Mouse (Mus musculus) C2C12 (cell line): Measurements from ENCODE around the gene 2900011O08Rik. TPM values are rescaled to one million over a fixed set of nuclear protein-coding genes. Genes with fewer than 3 reads are reported as not detected.

ENCODE experiments used
- H3K27me3 ChIP-seq: one replicate; pipeline ENCODE4 v1.6.1; 2011; ENCODE audit not compliant: control insufficient read depth, insufficient read depth, insufficient read length
- H3K36me3 ChIP-seq: one replicate; pipeline ENCODE4 v1.6.1; 2011; ENCODE audit not compliant: control insufficient read depth, insufficient read depth
- H3K4me3 ChIP-seq: one replicate; pipeline ENCODE4 v1.5.1; 2011; ENCODE audit warnings: mild to moderate bottlenecking, control low read depth; ENCODE audit not compliant: poor library complexity, insufficient read depth, severe bottlenecking
- H3K79me2 ChIP-seq: one replicate; pipeline ENCODE4 v1.6.1; 2011; ENCODE audit not compliant: control insufficient read depth, insufficient read depth
- H3K79me3 ChIP-seq: one replicate; pipeline ENCODE4 v1.6.1; 2011; ENCODE audit warnings: low read depth, control low read depth
- H3ac ChIP-seq: one replicate; pipeline ENCODE3; 2011; ENCODE audit warnings: low read depth; ENCODE audit not compliant: control insufficient read depth, insufficient read length
- CEBPB ChIP-seq: IDR thresholded peaks from one replicate; pipeline ENCODE4 v1.6.1; 2011; ENCODE audit warnings: low read depth, mild to moderate bottlenecking, control low read depth, moderate library complexity
- CTCF ChIP-seq: IDR thresholded peaks from one replicate; pipeline ENCODE4 v1.5.1; 2011; ENCODE audit not compliant: control insufficient read depth, insufficient read depth, insufficient read length
- FOSL1 ChIP-seq: IDR thresholded peaks from one replicate; pipeline ENCODE4 v1.8.0; 2011; ENCODE audit warnings: mild to moderate bottlenecking, low read length; ENCODE audit not compliant: poor library complexity, insufficient read depth, severe bottlenecking
- MAX ChIP-seq: IDR thresholded peaks from one replicate; pipeline ENCODE4 v1.6.1; 2011; ENCODE audit warnings: mild to moderate bottlenecking, control low read depth
- MYOD1 ChIP-seq: IDR thresholded peaks from one replicate; pipeline ENCODE4 v1.6.1; 2011; ENCODE audit warnings: low read depth; ENCODE audit not compliant: control insufficient read depth, insufficient read length
- MYOG ChIP-seq: IDR thresholded peaks from one replicate; pipeline ENCODE4 v1.6.1; 2011; ENCODE audit not compliant: control insufficient read depth, insufficient read length; ENCODE audit errors: extremely low read depth
- USF1 ChIP-seq: IDR thresholded peaks from one replicate; pipeline ENCODE4 v1.6.1; 2011; ENCODE audit warnings: low read depth, mild to moderate bottlenecking, control low read depth, moderate library complexity
- polyA plus RNA-seq: library from polyadenylated mRNA; unstranded; fragments of >200 nt; fragmentation: generic; extraction: Trizol; gene quantifications from one replicate; pipeline ENCODE4 v1.2.1, GENCODE M21; 2012; ENCODE audit warnings: missing spikeins

The 2900011O08Rik gene
- polyA plus RNA-seq, 1 experiment, result 0.02 TPM

- Histone ChIP-seq H3K79me2 (no peaks in the 10 kb centered on the region), H3K27me3 (no peaks in the 10 kb centered on the region), H3K36me3 (no peaks in the 10 kb centered on the region), H3K79me3 (no peaks in the 10 kb centered on the region), H3ac (no peak overlapping the region), H3K4me3 (no peak overlapping the region)
- TF ChIP-seq CEBPB (no peak), MYOD1 (peak; percentile 94), FOSL1 (no peak)
These were observed 17.8 kb downstream of the 2900011O08Rik start for GRCm38 (mm10) chr16:14004170-14004569.

DNA sequence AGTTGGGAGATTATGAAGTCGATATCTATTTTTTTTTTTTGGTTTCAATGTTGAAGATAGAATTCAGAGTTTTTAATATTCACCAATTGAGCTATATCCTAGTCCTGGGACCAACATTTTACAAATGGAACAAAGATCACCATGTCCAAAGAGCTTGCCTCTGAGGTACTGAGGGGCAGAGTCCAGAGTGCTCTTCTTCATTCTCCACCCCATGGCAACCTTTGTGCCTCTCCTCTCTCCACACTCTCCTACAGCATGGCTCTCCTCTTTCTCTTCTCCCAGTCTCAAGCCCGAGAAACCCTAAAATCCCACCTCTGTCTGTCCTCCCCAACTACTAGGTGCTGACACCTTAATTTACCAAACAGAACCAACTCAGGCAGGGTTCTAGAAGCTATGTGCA, 18.3 kb downstream of the 2900011O08Rik start:
- no peak overlapping the region for H3K4me3 ChIP-seq
- no peaks in the 10 kb centered on the region for H3K79me2 ChIP-seq
- no peaks in the 10 kb centered on the region for H3K79me3 ChIP-seq
- H3ac ChIP-seq, result no peak overlapping the region
- H3K36me3 ChIP-seq, result no peaks in the 10 kb centered on the region
- H3K27me3 ChIP-seq, result no peaks in the 10 kb centered on the region
- no peak for TF ChIP-seq CEBPB
- TF ChIP-seq CTCF, result no peak
- no peak for TF ChIP-seq MAX
- TF ChIP-seq MYOG, result no peak
- no peak for TF ChIP-seq MYOD1
- TF ChIP-seq FOSL1, result no peak
- no peak for TF ChIP-seq USF1

DNA sequence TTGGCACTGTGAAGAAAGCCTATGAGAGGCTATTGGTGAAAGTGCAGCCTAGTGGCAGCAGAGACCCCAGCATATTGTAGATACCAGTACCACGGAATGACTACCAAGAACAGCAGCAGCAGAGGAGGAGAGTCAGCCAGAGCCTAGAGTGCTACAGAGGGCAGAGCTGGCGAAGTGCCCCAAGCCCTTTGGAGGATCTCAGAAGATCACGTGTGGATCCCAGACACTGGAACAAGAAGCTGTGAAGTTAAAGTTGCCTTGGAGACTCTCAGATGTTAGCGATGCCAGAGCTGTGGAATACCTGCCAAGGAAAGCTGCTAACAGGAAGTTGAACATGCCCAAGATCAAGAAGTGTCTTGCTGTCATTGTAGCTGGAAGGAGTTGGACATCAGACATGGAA, 18.9 kb downstream of the 2900011O08Rik start:
- Histone ChIP-seq H3K27me3 (no peaks in the 10 kb centered on the region), H3K4me3 (no peak overlapping the region), H3K79me2 (no peaks in the 10 kb centered on the region), H3ac (no peak overlapping the region), H3K79me3 (no peaks in the 10 kb centered on the region), H3K36me3 (no peaks in the 10 kb centered on the region)
- TF ChIP-seq FOSL1 (no peak), MAX (no peak), MYOD1 (no peak), MYOG (no peak), CEBPB (no peak), CTCF (no peak), USF1 (no peak)

- Histone ChIP-seq H3K79me2 (no peaks in the 10 kb centered on the region), H3K27me3 (no peaks in the 10 kb centered on the region), H3ac (no peak overlapping the region), H3K79me3 (no peaks in the 10 kb centered on the region), H3K4me3 (no peak overlapping the region), H3K36me3 (no peaks in the 10 kb centered on the region)
- no peak for TF ChIP-seq MYOD1
- TF ChIP-seq USF1, result no peak
- TF ChIP-seq MYOG, result no peak
- TF ChIP-seq MAX, result no peak
- TF ChIP-seq CTCF, result no peak
- TF ChIP-seq CEBPB, result no peak
- no peak for TF ChIP-seq FOSL1
These were observed 21.7 kb downstream of the 2900011O08Rik start for GRCm38 (mm10) chr16:14008081-14008480.

GRCm38 (mm10) chr16:14008708-14009107, 22.3 kb downstream of the 2900011O08Rik start:
- Histone ChIP-seq H3K36me3 (no peaks in the 10 kb centered on the region), H3K27me3 (no peaks in the 10 kb centered on the region), H3K79me3 (no peaks in the 10 kb centered on the region), H3ac (no peak overlapping the region), H3K4me3 (no peak overlapping the region), H3K79me2 (no peaks in the 10 kb centered on the region)
- TF ChIP-seq MYOD1 (no peak), CTCF (no peak), FOSL1 (no peak), MAX (no peak), CEBPB (no peak), MYOG (no peak), USF1 (no peak)

DNA sequence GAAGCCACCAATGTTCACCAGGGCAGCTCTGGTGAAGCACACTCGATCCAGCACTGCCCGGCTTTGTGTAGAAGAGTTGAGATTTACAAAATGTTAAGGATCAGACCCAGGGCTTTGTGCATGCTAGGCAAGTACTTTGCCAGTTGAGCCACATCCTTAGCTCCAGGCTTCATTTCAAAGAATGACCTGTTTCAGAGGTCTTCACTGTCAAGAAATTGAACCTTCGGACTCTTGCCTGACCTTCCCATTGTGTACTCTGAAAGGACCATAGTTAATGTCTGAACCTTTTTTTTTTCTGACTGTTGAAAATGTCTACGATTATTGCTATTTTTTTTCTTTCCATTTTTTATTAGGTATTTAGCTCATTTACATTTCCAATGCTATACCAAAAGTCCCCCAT, 23.6 kb downstream of the 2900011O08Rik start:
- Histone ChIP-seq H3K36me3 (no peaks in the 10 kb centered on the region), H3ac (no peak overlapping the region), H3K4me3 (no peak overlapping the region), H3K79me2 (no peaks in the 10 kb centered on the region), H3K79me3 (no peaks in the 10 kb centered on the region), H3K27me3 (no peaks in the 10 kb centered on the region)
- TF ChIP-seq MYOG (no peak), MAX (no peak), CEBPB (no peak), MYOD1 (no peak), FOSL1 (no peak), CTCF (no peak), USF1 (no peak)
